Mouse (Mus musculus) heart, adult 2 months (tissue): ENCODE data around the gene Gm4305.
"Not testable (repeated sequence)": the region's sequence is repeated elsewhere in the genome, so short reads cannot be mapped to it uniquely, and the experiment has no call there.

Experiments used
- CTCF ChIP-seq: fragments of 200-600 bp; IDR thresholded peaks from 2 replicates; pipeline ENCODE4 v1.8.1; 2022; ENCODE audit warnings: antibody characterized with exemption, mild to moderate bottlenecking, moderate library complexity
- POLR2A ChIP-seq: fragments of 200-500 bp; IDR thresholded peaks from 2 replicates; pipeline ENCODE4 v1.6.1; 2011; ENCODE audit warnings: mild to moderate bottlenecking, low read depth, low read length, control low read depth; ENCODE audit not compliant: insufficient read depth

DNA sequence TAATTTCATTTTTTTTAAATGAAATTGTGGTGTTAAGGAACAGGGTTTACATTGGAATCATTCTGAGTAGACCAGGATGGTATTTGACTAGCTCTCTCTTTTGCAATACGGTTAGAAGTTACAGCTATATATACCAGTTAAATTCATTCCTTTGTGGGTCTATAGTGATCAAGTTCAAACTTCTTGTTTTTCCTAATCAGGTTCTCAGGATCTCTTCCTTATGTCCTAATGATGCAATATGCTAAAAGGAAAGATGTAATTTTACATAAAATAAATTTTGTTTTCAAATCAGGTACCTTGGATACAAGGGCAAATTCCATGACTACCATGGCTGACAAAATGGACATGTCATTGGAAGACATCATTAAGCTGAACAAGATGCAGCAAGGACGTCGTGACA, 5.2 kb upstream of the Gm4305 start, which contains the start of gene Gm4303:
- not testable (repeated sequence) for TF ChIP-seq POLR2A, CTCF
